Mouse (Mus musculus) kidney, adult 18-20 months (tissue): ENCODE results near the gene Frat1.
A peak's percentile ranks its signal among the peaks of the same experiment; 100 is the strongest.

Experiments used
- DNase-seq: peaks from one replicate; pipeline ENCODE4 v3.0.0; 2021

The Frat1 gene

GRCm38 (mm10) chr19:41829381-41830105 is at the start of gene Frat1:
Gene Frat1 (plus strand): TSS chr19:41829970.
- DNase-seq: peak; percentile 91

DNA sequence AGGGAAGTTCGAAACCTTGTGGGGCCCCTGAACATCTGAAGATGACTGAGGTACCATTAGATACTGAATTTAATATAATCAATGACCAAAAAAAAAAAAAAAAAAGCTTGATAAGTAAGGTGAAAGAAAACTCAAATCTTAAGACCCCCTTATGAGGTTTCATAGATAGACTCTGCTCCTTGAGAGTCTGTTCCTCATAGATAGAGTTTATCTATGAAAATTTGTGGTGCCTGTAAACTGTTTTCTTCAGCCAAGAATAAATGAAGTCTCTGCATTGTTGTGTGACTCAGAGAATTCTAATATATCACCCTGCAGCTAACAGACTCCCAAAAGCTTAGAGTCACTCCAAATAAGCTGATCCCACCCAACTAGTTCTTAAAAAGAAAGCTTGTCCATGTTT is 42.9 kb upstream of the Frat1 start:
- DNase-seq: no peak

- DNase-seq: no peak
These were observed 40.4 kb upstream of the Frat1 start for GRCm38 (mm10) chr19:41789110-41789961.

DNA sequence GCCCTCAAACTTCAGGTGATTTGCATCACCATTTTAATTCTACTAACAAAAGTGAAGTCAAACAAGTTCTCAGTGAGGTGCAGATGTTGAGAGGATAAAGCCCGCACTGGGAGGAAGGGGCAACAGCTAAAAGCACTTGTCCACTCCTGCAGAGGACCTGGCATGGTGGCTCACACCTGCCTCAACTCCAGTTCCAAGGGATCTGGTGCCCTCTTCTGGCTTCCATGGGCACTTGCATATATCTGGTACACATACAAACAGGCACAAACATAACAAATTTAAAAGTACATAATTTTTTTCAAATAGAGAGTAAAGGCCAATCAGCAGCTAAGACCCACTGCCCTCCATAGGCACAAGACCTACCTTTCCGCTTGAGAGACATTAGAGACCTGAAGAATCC is 38.4 kb upstream of the Frat1 start:
- DNase-seq: no peak

DNA sequence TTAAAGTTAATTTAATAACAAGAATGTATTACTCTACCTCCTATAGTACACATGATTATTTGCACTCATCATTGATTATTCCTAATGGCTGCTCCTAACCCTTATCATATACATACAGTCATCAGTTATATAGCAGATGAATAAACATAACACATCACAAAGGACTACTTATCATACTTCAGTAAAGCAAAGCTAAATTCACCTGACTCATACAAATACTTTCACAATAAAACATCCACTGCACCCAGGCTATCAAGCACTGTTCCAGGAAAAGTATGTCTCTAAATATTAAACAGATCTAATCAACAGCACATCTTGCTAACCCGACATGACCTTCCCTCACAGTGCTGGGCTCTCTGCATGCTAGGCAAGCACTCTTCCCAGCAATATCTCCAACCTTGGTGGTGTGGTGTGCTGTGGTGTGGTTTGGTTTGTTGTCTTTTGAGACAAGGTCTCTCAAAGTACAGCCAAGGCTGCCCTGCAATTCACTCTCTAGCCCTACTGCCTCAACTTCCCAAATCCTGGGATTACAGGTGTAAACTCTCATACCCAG is 36.8 kb upstream of the Frat1 start:
- no peak for DNase-seq

DNA sequence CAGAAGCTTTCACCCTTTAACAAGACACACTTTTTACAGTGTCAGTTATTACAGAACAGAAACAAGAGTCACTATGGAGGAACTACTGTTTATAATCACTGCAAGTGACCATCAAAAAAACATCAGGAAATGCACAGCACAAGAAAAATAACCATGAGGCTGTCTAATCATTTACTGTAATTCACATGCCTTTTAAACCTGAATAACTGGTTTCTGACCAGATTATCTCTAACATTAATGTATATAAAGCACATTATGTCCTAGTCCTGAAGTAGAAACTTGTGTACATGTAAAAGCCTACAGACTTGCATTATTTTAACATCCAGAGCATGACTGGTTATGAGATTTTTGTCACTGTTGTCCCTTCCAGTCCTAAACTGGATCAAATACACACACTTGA is 35.8 kb upstream of the Frat1 start:
- no peak for DNase-seq

DNA sequence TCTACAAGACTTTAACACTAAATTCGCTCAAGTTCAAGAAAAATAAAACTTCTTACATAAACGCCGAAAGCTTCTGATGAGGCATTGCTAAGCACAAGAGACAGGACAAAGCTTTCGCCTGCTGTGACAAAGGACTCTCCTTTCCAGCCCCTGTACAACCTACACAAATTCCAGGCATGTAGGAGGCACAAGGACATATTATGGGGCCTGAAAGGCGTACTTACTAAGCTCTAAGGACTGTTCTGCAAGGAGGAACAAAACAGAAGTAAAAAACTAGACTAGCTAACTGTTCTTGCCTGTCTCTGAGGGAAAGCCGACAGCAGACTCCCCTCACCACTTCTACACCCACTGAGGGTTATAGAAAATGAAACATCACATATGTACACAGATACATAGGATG is 34.9 kb upstream of the Frat1 start:
- no peak for DNase-seq

DNA sequence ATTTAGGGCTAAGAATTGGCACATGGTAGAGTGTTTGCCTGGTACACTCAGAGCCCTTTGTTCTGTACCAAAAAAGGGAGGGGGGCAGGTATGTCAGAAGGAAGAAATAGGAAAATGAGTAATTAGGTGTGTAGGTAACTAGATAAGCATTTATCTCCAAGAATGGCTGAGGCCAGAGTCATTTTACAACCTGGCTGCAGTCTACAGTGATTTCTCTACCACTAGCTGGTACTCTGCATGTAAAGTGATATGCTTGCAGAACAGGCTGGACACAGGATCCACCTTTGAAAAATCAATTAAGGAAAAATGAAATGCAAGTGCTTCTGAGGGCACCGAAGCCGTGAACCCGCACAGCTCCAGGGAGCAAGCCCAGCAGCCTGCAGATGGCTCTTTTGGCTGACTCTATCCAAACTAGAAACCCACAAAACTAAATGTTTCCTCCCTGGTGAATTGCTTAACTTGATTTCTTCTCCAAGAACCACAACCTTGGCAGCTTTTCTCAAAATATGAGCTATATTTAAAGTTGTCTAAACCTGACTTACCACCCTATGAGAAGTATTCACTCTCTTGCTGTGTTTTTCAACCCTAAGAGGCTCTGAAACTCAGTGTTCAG is 33.5 kb upstream of the Frat1 start:
- DNase-seq: no peak

- DNase-seq: no peak
These were observed 32.9 kb upstream of the Frat1 start for GRCm38 (mm10) chr19:41796789-41797327.

DNA sequence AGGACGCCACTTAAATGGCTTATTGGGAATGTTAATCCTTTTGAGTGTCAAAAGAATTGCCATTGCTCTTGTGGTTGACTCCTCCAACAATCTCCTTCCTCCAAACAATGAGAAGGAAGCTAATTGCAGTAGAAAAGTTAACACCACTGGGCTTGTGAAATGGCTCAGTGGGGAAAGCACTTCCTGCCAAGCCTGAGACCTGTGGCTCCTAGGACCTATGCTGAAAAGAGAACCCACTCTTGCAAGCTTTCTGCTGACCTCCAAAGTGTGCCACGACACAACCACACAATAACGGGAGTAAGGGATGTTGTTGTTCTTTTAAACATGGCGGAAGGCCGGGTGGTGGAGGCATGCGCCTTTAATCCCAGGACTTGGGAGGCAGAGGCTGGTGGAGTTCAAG is 32.2 kb upstream of the Frat1 start:
- DNase-seq: no peak

GRCm38 (mm10) chr19:41800451-41800850 is 29.3 kb upstream of the Frat1 start:
- DNase-seq: no peak

GRCm38 (mm10) chr19:41800986-41801741 is 28.6 kb upstream of the Frat1 start:
- no peak for DNase-seq

GRCm38 (mm10) chr19:41801742-41802369 is 27.9 kb upstream of the Frat1 start, which contains the start of gene Arhgap19:
Gene Arhgap19 (minus strand): TSS chr19:41802047.
- DNase-seq: peak; percentile 89

GRCm38 (mm10) chr19:41803322-41803721 is 26.4 kb upstream of the Frat1 start:
- DNase-seq: no peak

- DNase-seq: no peak
These were observed 23.9 kb upstream of the Frat1 start for GRCm38 (mm10) chr19:41805831-41806230.

DNA sequence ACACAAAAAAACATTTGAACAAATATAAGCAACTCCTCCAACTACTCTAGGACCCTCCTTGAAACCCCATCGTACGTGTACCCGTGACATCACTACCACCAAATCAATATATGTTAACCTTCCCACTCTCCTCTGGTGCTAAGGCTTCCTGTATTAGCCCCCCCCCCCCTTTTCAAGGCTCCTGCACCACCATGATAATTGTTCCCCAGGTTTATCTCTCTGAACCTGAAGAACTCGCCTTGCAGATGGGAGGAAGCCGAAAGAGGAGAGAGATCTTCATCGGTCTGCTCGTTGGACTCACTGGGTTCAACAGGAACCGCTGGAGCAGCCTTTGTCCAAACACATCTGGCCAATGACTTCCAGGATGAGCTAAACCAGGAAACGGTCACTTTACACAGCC is 22.3 kb upstream of the Frat1 start:
- no peak for DNase-seq

DNA sequence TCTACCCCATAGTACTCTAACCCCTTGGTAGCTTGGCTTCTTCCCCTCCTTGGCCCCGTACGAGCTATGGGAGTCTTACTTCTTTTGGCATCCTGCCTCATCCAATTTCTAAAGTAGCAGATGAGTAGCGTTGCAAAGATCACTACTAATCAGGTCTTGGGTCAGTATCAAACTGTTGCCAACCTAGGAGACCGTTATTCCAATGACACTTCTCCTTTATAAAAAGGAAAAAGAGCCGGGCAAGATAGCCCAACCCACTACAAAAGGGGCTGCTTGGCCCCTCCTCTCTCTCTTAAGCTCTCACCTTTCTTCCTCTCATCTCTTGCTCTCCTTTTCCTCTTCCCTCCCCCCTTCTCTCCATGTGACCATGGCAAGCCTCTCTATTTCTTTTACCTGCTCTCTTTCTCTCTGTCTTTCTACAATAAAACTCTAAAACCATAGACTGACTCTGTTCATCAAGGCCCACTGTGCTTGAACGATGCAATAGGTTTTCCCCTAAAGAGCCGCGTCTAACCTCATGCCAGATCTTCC is 21.6 kb upstream of the Frat1 start:
- no peak for DNase-seq

DNA sequence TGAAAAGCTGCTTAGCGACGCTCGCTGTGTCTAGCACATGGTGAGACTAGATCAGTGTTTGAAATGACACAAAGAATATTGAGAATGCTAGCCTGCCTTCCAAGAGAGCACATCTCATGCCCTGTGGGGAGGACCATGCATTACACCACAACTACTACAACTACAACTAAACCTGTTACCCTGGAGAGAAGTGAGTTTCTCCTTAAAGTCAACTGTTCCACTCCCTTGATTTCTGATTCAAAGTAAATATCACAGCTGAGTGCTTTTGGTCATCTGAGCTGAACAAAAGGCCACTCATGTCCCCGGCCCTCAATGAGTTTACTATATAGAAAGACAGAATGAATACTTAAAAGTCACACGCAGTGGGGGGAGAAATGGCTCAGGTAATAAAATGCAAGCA is 19.7 kb upstream of the Frat1 start:
- DNase-seq: no peak

DNA sequence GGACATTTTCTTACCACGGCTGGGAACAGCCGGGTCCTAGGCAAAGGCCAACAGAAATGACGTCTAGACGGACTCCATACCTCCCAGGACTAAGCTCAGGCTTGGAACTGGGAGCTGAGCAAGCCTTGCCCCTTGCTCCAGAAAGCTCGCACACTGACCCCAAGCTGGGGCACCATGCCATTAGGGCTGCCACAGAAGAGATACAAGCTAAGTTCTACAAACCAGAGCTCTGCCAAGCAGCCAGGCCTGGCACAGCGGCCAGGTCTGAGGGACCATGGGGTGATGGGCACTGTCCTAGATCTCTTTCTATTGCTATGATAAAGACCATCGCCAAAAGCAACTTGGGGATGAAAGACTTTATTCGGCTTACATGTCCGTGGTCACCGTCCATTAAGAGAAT is 17.2 kb upstream of the Frat1 start:
- DNase-seq: no peak

- DNase-seq: no peak
These were observed 16.4 kb upstream of the Frat1 start for GRCm38 (mm10) chr19:41813374-41813773.

- DNase-seq: no peak
These were observed 13.4 kb upstream of the Frat1 start for GRCm38 (mm10) chr19:41816410-41816809.

- no peak for DNase-seq
These were observed 12.9 kb upstream of the Frat1 start for GRCm38 (mm10) chr19:41816915-41817314.
